Mouse (Mus musculus) liver, embryonic 14.5 days (tissue): Measurements from ENCODE around the gene Ktn1.

Experiments
- CTCF ChIP-seq: IDR thresholded peaks from 2 replicates; pipeline ENCODE4 v1.5.1; 2016; ENCODE audit warnings: antibody characterized with exemption, low read depth, control low read depth
- EP300 ChIP-seq: IDR thresholded peaks from 2 replicates; pipeline ENCODE4 v1.6.1; 2016; ENCODE audit warnings: antibody characterized with exemption, low read depth

DNA sequence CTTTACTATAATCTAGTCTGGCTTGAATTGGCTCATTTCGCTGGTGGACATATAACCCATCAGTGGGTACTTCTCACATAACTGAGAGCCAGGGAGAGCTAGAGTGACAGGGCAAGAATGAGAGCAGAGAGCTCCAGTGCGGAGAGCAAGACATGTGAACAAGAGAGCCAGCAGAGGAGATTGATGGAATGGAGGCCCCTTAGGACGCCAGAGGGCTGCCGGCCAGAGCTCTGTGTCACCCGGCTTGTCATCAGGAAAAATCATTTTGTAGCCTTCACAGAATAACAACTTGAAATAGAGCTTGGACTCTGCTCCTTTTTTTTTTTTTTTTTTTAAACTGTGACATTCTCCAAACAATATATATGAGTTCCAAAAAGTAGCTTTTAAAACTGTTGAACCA lies 2.0 kb upstream of the Ktn1 start:
- TF ChIP-seq CTCF (no peak), EP300 (no peak)
